Mouse (Mus musculus): ENCODE results near the gene H1fx. TPM values are rescaled to one million over a fixed set of nuclear protein-coding genes. Genes with fewer than 3 reads are reported as not detected.

Gene H1fx
- polyA plus RNA-seq, 2 experiments: 61.9 to 118 TPM

GRCm38 (mm10) chr6:87993790-87994571 is 12.5 kb upstream of the H1fx start:
- Histone ChIP-seq H3K4me2 (replicated peaks; ENCODE audit: low read depth, low read length, severe bottlenecking) (peak overlapping the region; percentile 46), H3K9ac (ENCODE audit: low read depth, low read length, severe bottlenecking) (peak overlapping the region; percentile 51), H3K4me1 (ENCODE audit: control insufficient read depth, insufficient read depth, low read length) (peaks cover 15% of the 10 kb centered on the region), H3K27ac (replicated peaks; ENCODE audit: low read depth, low read length) (peak overlapping the region; percentile 44), H3K4me3 (replicated peaks; ENCODE audit: low read length) (peak overlapping the region; percentile 25), H3K27me3 (ENCODE audit: control insufficient read depth, insufficient read depth, low read length) (no peaks in the 10 kb centered on the region), H3K36me3 (ENCODE audit: control insufficient read depth, insufficient read depth, low read length) (peaks cover 18% of the 10 kb centered on the region; the same call in 1 of the 2 replicates), H3K9me3 (ENCODE audit: control insufficient read depth, low read length) (no peaks in the 10 kb centered on the region)
- peak; percentile 82; the same call in 1 of the 2 replicates for ATAC-seq (ENCODE audit: low FRiP score, low read depth)
- 10% methylated on average over 17 of the region's 18 CpGs for WGBS
- no peak for TF ChIP-seq POLR2A (IDR thresholded peaks at IDR 0.05; ENCODE audit: borderline replicate concordance, extremely low read depth, insufficient read depth, insufficient read length)
- peak; percentile 69 for DNase-seq (ENCODE audit: low spot score)

GRCm38 (mm10) chr6:87992733-87993132 is 11.3 kb upstream of the H1fx start:
- 33% methylated on average over 6 of the region's 6 CpGs for WGBS
- Histone ChIP-seq H3K27me3 (ENCODE audit: control insufficient read depth, insufficient read depth, low read length) (no peaks in the 10 kb centered on the region), H3K4me1 (ENCODE audit: control insufficient read depth, insufficient read depth, low read length) (peaks cover 15% of the 10 kb centered on the region), H3K4me3 (replicated peaks; ENCODE audit: low read length) (no peak overlapping the region), H3K27ac (replicated peaks; ENCODE audit: low read depth, low read length) (no peak overlapping the region), H3K9ac (ENCODE audit: low read depth, low read length, severe bottlenecking) (no peak overlapping the region), H3K9me3 (ENCODE audit: control insufficient read depth, low read length) (no peaks in the 10 kb centered on the region), H3K4me2 (replicated peaks; ENCODE audit: low read depth, low read length, severe bottlenecking) (no peak overlapping the region), H3K36me3 (ENCODE audit: control insufficient read depth, insufficient read depth, low read length) (0 out of 2 replicates have a peak, but pooled peaks cover 18% of the 10 kb centered on the region)
- ATAC-seq (ENCODE audit: low FRiP score, low read depth) (no peak), DNase-seq (ENCODE audit: low spot score) (peak; percentile 7)
- TF ChIP-seq POLR2A (IDR thresholded peaks at IDR 0.05; ENCODE audit: borderline replicate concordance, extremely low read depth, insufficient read depth, insufficient read length): no peak

GRCm38 (mm10) chr6:87991886-87992285 is 10.4 kb upstream of the H1fx start:
- H3K9me3 ChIP-seq (ENCODE audit: control insufficient read depth, low read length): no peaks in the 10 kb centered on the region
- TF ChIP-seq POLR2A (IDR thresholded peaks at IDR 0.05; ENCODE audit: borderline replicate concordance, extremely low read depth, insufficient read depth, insufficient read length): no peak
- H3K27me3 ChIP-seq (ENCODE audit: control insufficient read depth, insufficient read depth, low read length): no peaks in the 10 kb centered on the region
- DNase-seq (ENCODE audit: low spot score) (no peak), ATAC-seq (ENCODE audit: low FRiP score, low read depth) (no peak)
- H3K27ac ChIP-seq (replicated peaks; ENCODE audit: low read depth, low read length): no peak overlapping the region
- H3K4me1 ChIP-seq (ENCODE audit: control insufficient read depth, insufficient read depth, low read length): peaks cover 15% of the 10 kb centered on the region
- no peak overlapping the region for H3K4me3 ChIP-seq (replicated peaks; ENCODE audit: low read length)
- no peak overlapping the region for H3K9ac ChIP-seq (ENCODE audit: low read depth, low read length, severe bottlenecking)
- WGBS: 78% methylated on average over 1 of the region's 1 CpGs
- peaks cover 26% of the 10 kb centered on the region; the same call in 1 of the 2 replicates for H3K36me3 ChIP-seq (ENCODE audit: control insufficient read depth, insufficient read depth, low read length)
- H3K4me2 ChIP-seq (replicated peaks; ENCODE audit: low read depth, low read length, severe bottlenecking): no peak overlapping the region

GRCm38 (mm10) chr6:87991216-87991615 is 9.8 kb upstream of the H1fx start:
- H3K9me3 ChIP-seq (ENCODE audit: control insufficient read depth, low read length): no peaks in the 10 kb centered on the region
- TF ChIP-seq POLR2A (IDR thresholded peaks at IDR 0.05; ENCODE audit: borderline replicate concordance, extremely low read depth, insufficient read depth, insufficient read length): no peak
- H3K9ac ChIP-seq (ENCODE audit: low read depth, low read length, severe bottlenecking): no peak overlapping the region
- ATAC-seq (ENCODE audit: low FRiP score, low read depth): no peak
- peaks cover 15% of the 10 kb centered on the region for H3K4me1 ChIP-seq (ENCODE audit: control insufficient read depth, insufficient read depth, low read length)
- WGBS: 83% methylated on average over 4 of the region's 4 CpGs
- no peak for DNase-seq (ENCODE audit: low spot score)
- H3K36me3 ChIP-seq (ENCODE audit: control insufficient read depth, insufficient read depth, low read length): peaks cover 32% of the 10 kb centered on the region; the same call in 1 of the 2 replicates
- H3K4me3 ChIP-seq (replicated peaks; ENCODE audit: low read length): no peak overlapping the region
- H3K27ac ChIP-seq (replicated peaks; ENCODE audit: low read depth, low read length): no peak overlapping the region
- no peak overlapping the region for H3K4me2 ChIP-seq (replicated peaks; ENCODE audit: low read depth, low read length, severe bottlenecking)
- no peaks in the 10 kb centered on the region for H3K27me3 ChIP-seq (ENCODE audit: control insufficient read depth, insufficient read depth, low read length)

GRCm38 (mm10) chr6:87982506-87982905 is 1.1 kb upstream of the H1fx start:
- peaks cover 14% of the 10 kb centered on the region for H3K4me1 ChIP-seq (ENCODE audit: control insufficient read depth, insufficient read depth, low read length)
- DNase-seq (ENCODE audit: low spot score) (no peak), ATAC-seq (ENCODE audit: low FRiP score, low read depth) (no peak)
- H3K27ac ChIP-seq (replicated peaks; ENCODE audit: low read depth, low read length): no peak overlapping the region
- H3K4me2 ChIP-seq (replicated peaks; ENCODE audit: low read depth, low read length, severe bottlenecking): peak overlapping the region; percentile 72
- H3K36me3 ChIP-seq (ENCODE audit: control insufficient read depth, insufficient read depth, low read length): peaks cover 32% of the 10 kb centered on the region
- H3K9ac ChIP-seq (ENCODE audit: low read depth, low read length, severe bottlenecking): peak overlapping the region; percentile 91; the same call in 1 of the 2 replicates
- H3K9me3 ChIP-seq (ENCODE audit: control insufficient read depth, low read length): no peaks in the 10 kb centered on the region
- peak overlapping the region; percentile 92 for H3K4me3 ChIP-seq (replicated peaks; ENCODE audit: low read length)
- H3K27me3 ChIP-seq (ENCODE audit: control insufficient read depth, insufficient read depth, low read length): no peaks in the 10 kb centered on the region
- no peak for TF ChIP-seq POLR2A (IDR thresholded peaks at IDR 0.05; ENCODE audit: borderline replicate concordance, extremely low read depth, insufficient read depth, insufficient read length)
- 76% methylated on average over 9 of the region's 9 CpGs for WGBS
